Mouse (Mus musculus) regulatory T cell (primary cell): ENCODE measurements at regions not wholly inside any gene's neighbourhood (a gene's known extent, or its start where the extent isn't known, plus 50 kb on each side); places are given as distances from the start of the nearest gene placed in this dataset.

ENCODE experiments used
- in situ Hi-C: fragments of 300-600 bp; cut with MboI, MseI; formaldehyde crosslinking; loops from one replicate; pipeline ENCODE4 v1.15.1; 2025; ENCODE audit warnings: high pct_unique_total_duplicates

- in situ Hi-C loops: no loop called here
These were observed 366.8 kb upstream of the Mki67 start for GRCm38 (mm10) chr7:136083005-136083404.

GRCm38 (mm10) chr7:136083571-136084342 lies 367.6 kb upstream of the Mki67 start:
- in situ Hi-C loops: no loop called here

- in situ Hi-C loops: no loop called here
These were observed 372.6 kb upstream of the Mki67 start for GRCm38 (mm10) chr7:136088785-136089184.

GRCm38 (mm10) chr7:136094681-136095360 lies 378.7 kb upstream of the Mki67 start:
- in situ Hi-C loops: loop anchor here (10.0 kb wide), 1 partner anchor 1960 kb away; no protein-coding TSS in a partner anchor

DNA sequence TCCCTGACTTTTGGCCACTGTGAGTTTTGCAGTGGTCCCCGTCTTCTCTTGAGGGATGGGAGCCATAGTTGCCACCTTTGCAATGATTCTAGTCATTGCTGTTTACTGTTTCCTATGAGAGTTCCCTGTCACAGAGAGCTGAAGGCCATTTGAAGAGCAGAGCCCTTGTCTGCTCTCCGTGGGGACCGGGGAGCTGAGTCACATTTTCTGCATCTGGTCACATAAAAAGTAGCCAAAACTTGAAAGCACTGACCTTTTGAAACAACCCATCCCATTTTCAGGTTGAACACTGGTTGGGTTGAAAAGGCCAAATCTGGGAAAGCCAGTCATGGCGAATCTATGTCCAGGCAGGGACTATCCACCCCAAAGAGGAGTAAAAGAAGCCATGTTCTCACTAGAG lies 387.9 kb upstream of the Mki67 start:
- in situ Hi-C loops: no loop called here

DNA sequence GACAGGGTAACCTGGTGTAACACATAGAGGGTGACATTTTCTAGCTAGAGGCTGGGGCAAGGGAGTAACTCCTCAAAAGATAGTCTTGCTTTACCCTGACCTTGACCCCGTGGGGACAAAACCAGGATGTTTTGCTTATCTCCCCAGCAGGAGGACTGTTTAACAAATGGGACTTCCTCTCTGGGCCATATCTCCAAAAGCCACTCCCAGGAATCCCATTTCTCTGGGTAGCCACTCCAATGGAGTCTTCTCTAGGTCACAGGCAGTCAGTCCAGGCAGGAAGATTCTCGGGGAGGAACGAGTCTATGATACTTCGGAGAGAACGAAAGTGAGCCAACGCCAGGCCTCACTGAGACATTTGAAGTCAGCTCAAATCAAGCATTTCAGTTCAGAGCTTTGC lies 396.0 kb upstream of the Mki67 start:
- in situ Hi-C loops: no loop called here

GRCm38 (mm10) chr7:136120930-136121329 lies 404.8 kb upstream of the Mki67 start:
- in situ Hi-C loops: no loop called here

DNA sequence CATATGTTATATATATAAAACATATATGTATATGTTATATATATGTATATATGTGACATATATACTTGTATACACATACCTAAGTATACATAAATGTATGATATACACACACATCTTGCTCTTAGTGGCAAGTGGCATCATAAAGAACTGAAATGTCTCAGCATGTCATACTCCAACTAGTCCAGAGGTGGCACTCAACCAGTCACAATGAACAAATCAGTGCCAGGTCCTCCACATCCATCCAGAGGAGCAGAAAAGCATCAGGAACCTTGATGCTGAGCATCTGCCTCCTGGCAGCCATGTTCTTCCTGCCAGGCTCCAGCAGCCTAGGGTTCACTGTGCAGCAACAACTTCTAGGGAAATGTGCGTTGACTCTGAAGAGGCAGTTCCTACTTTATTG lies 405.2 kb upstream of the Mki67 start:
- in situ Hi-C loops: no loop called here

DNA sequence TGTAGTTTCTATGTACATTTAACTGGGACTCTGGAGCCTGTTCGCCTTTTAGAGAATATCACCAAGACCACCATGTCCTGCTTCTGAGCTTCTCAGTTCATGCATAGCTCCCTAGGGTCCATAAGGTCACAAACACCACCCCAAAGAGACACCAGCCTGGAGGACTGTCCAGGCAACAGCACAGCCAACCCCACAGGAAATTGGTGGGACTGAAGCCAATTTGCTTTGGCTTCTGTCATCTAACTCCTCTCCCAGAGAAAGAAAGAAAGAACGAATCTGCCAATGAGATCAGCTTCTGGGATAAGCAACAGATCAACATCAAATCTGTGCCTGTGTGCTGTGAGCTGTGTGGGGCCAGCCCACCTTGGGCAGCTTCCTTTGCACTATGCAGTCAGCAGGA lies 408.6 kb upstream of the Mki67 start:
- in situ Hi-C loops: no loop called here

DNA sequence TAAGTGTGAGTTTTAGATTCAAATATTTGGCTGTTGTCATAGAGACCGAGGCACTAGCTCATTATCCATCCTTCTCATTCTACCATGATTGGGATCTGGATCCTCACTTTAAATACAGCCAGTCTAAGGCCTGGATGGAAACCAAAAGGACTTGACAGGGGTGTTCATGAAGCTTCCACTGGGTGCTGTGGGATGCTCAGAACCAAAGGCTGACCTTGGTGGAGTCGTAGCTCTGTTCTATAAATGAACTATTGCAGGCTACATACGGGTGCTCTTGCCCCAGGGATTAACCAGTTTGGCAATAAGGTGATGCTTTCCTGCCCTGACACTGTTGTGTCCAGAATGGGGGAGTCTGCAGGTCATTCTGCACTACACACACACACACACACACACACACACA lies 410.2 kb upstream of the Mki67 start:
- in situ Hi-C loops: no loop called here

- in situ Hi-C loops: no loop called here
These were observed 411.4 kb upstream of the Mki67 start for GRCm38 (mm10) chr7:136127576-136127975.

GRCm38 (mm10) chr7:136129721-136130123 lies 413.6 kb upstream of the Mki67 start:
- in situ Hi-C loops: no loop called here

DNA sequence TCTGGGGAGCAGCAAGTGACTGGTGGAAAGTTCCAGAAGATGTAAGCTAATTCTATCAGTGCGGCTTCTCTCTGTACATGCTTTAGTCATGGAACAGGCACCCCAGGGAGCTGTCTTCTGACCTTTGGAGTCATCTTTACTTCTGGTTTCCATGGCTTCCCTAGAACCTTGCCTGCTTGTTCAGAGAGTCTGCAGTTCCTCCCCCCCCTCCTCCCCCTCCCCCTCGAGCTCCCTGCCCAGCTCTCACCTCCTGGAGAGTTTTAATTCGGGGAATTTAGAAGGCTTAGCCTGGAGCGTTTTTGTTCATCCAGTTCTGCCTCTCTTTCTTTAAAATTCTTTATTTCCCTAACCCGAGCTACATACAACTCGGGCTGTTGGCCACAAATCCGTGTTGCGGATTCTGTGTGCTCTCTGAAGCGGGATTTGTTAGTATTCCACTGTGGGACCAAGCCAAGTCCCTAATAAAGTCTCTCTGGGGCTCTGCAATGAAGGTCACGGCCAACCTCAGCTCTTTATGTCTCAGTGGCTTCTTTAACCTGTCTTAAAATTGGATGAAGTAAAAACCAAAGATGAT lies 414.6 kb upstream of the Mki67 start:
- in situ Hi-C loops: no loop called here

DNA sequence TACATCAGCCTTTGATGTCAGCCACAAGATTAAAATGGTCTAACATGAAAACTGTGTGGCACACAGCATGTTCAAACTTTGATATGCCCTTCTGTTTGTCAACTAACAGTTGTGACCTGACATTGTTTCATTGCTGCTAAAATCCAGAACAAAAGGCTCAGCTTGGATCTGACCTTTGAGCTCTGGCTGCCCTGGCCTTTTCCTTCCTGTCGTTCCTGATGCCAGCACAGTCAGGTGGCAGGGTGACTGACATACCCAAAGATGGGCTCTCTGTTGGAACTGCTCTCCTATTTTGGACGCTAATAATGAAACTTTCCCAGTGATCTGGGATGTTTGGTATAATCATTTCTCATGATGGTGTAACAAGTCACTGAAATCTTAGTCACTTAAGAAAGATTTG lies 416.8 kb upstream of the Mki67 start:
- in situ Hi-C loops: no loop called here

DNA sequence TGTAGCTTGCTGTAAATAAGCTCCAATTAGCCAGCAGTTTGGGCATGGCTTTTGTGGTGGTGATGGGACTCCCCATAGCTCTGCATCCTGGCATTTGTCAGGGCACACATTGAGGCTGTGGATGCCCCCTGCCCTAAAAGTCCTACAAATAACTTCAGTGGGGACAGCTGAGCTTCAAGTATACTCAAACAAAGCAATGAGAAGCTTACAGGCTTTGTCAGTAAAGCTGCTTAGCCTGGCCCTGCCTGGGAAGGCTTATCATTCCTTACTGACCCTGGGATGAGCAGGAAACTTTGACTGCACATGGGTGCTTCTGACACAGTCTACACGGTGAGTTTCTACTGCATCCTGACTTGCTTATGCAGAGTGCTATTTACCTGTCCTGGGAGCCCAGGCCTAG lies 420.5 kb upstream of the Mki67 start:
- in situ Hi-C loops: no loop called here

GRCm38 (mm10) chr7:136137341-136137740 lies 421.2 kb upstream of the Mki67 start:
- in situ Hi-C loops: no loop called here

DNA sequence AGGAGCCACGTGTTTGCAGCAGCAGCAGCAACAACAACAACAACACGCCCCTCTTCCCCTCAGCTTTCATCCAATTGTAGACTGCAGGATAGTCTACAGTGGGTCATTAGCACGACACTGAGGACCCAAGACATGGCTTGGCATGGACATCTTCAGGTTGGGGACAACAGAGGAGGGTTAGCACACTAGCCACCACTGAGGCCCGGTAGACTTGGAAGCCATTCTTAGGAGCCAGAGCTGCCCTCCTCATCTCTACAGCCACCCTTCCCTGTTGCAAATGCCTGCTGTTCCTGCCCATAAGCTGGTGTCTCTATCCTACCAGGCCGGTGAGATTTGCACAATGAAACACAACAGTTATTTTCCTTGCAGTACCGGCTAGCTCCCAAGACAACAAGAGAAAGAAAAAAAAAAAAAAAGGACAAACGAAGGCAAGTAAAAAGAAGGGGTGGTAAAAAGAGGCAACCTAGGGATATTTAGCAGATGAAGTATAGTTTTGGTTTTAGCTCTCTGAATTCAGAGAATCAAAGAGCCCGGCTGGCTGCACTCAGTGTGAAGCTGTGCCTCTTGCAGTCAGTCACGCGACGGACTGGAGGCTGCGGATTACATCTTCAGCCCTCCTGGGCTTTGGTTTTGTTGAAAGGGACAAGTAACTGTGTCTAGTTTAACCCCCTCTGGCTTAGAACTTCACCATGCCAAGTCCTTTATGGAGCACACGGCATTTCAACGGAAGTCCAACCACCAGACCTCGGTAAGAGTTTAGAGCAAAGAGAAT lies 421.9 kb upstream of the Mki67 start:
- in situ Hi-C loops: no loop called here

- in situ Hi-C loops: no loop called here
These were observed 426.7 kb upstream of the Mki67 start for GRCm38 (mm10) chr7:136142832-136143231.

DNA sequence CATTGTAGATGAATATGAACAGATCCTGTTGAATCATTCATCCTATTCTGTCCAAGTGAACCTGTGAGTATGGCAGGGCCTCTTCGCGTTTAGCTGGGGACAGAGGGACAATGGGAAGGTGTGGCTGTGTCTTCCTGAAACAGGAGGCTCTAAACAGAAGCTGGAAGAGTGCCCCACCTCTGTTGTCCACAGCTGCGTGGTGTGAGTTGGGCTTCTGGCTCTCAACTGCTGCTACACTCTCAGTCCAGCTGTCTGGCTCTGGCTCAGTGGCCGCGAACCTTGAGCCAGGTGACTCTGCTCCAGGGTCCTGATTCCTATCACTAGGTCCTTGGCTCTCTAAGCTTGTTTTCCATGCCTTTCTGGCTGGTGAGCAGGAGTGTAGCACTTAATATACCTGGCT lies 434.0 kb upstream of the Mki67 start:
- in situ Hi-C loops: no loop called here

DNA sequence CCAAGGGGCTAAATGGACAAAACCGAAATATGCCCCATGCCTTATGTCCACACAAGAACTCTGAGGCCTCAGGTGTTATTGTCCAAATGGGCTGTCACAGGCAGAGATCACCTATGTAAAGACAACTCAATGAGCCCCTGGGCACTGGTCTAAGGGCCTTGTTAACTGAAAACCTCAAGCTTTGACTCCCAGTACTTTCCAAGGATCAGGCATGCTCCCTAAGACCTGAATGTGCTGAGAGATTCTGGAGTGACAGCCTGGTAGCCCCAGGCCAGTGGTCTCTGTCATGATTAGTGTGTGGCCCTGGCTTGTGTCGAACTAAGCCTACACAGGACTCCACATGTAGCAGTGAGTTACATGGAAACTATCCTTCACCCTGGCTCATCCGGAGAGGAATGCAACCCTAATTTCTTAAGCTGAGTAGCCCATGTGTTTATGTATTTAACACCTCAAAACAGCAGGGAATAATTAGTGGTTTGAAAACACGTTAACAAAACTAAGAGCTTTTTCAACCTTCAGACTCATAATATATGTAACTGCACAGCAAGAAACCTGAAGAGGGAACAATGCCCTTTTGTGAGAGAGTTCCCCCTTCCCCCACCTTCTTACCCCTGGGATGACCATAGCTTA lies 435.3 kb upstream of the Mki67 start:
- in situ Hi-C loops: no loop called here

- in situ Hi-C loops: no loop called here
These were observed 436.3 kb upstream of the Mki67 start for GRCm38 (mm10) chr7:136152470-136152869.

GRCm38 (mm10) chr7:136153621-136154020 lies 437.5 kb upstream of the Mki67 start:
- in situ Hi-C loops: no loop called here
